Mouse (Mus musculus) C2C12 (cell line): ENCODE data around the gene Prdm10. TPM values are rescaled to one million over a fixed set of nuclear protein-coding genes. Genes with fewer than 3 reads are reported as not detected.

Source experiments
- H3K27me3 ChIP-seq: one replicate; pipeline ENCODE4 v1.6.1; 2011; ENCODE audit not compliant: control insufficient read depth, insufficient read depth, insufficient read length
- H3K36me3 ChIP-seq: one replicate; pipeline ENCODE4 v1.6.1; 2011; ENCODE audit not compliant: control insufficient read depth, insufficient read depth
- H3K4me3 ChIP-seq: one replicate; pipeline ENCODE4 v1.5.1; 2011; ENCODE audit warnings: mild to moderate bottlenecking, control low read depth; ENCODE audit not compliant: poor library complexity, insufficient read depth, severe bottlenecking
- H3K79me2 ChIP-seq: one replicate; pipeline ENCODE4 v1.6.1; 2011; ENCODE audit not compliant: control insufficient read depth, insufficient read depth
- H3K79me3 ChIP-seq: one replicate; pipeline ENCODE4 v1.6.1; 2011; ENCODE audit warnings: low read depth, control low read depth
- H3ac ChIP-seq: one replicate; pipeline ENCODE3; 2011; ENCODE audit warnings: low read depth; ENCODE audit not compliant: control insufficient read depth, insufficient read length
- CEBPB ChIP-seq: IDR thresholded peaks from one replicate; pipeline ENCODE4 v1.6.1; 2011; ENCODE audit warnings: low read depth, mild to moderate bottlenecking, control low read depth, moderate library complexity
- CTCF ChIP-seq: IDR thresholded peaks from one replicate; pipeline ENCODE4 v1.5.1; 2011; ENCODE audit not compliant: control insufficient read depth, insufficient read depth, insufficient read length
- FOSL1 ChIP-seq: IDR thresholded peaks from one replicate; pipeline ENCODE4 v1.8.0; 2011; ENCODE audit warnings: mild to moderate bottlenecking, low read length; ENCODE audit not compliant: poor library complexity, insufficient read depth, severe bottlenecking
- MAX ChIP-seq: IDR thresholded peaks from one replicate; pipeline ENCODE4 v1.6.1; 2011; ENCODE audit warnings: mild to moderate bottlenecking, control low read depth
- MYOD1 ChIP-seq: IDR thresholded peaks from one replicate; pipeline ENCODE4 v1.6.1; 2011; ENCODE audit warnings: low read depth; ENCODE audit not compliant: control insufficient read depth, insufficient read length
- MYOG ChIP-seq: IDR thresholded peaks from one replicate; pipeline ENCODE4 v1.6.1; 2011; ENCODE audit not compliant: control insufficient read depth, insufficient read length; ENCODE audit errors: extremely low read depth
- USF1 ChIP-seq: IDR thresholded peaks from one replicate; pipeline ENCODE4 v1.6.1; 2011; ENCODE audit warnings: low read depth, mild to moderate bottlenecking, control low read depth, moderate library complexity
- polyA plus RNA-seq: library from polyadenylated mRNA; unstranded; fragments of >200 nt; fragmentation: generic; extraction: Trizol; gene quantifications from one replicate; pipeline ENCODE4 v1.2.1, GENCODE M21; 2012; ENCODE audit warnings: missing spikeins

Prdm10 gene
- polyA plus RNA-seq, 1 experiment = 2.5 TPM

GRCm38 (mm10) chr9:31295311-31295710, 15.0 kb downstream of the Prdm10 start:
- no peaks in the 10 kb centered on the region for H3K36me3 ChIP-seq
- H3K79me3 ChIP-seq = peaks cover 9% of the 10 kb centered on the region
- no peak overlapping the region for H3ac ChIP-seq
- H3K79me2 ChIP-seq = peaks cover 24% of the 10 kb centered on the region
- H3K27me3 ChIP-seq = no peaks in the 10 kb centered on the region
- no peak overlapping the region for H3K4me3 ChIP-seq
- TF ChIP-seq USF1 (no peak), CEBPB (no peak), MYOD1 (no peak), MYOG (no peak), MAX (no peak), CTCF (no peak)

- Histone ChIP-seq H3K79me3 (peaks cover 11% of the 10 kb centered on the region), H3ac (no peak overlapping the region), H3K4me3 (no peak overlapping the region), H3K27me3 (no peaks in the 10 kb centered on the region), H3K79me2 (peaks cover 19% of the 10 kb centered on the region), H3K36me3 (no peaks in the 10 kb centered on the region)
- no peak for TF ChIP-seq MYOG
- TF ChIP-seq MYOD1 = no peak
- TF ChIP-seq MAX = no peak
- no peak for TF ChIP-seq FOSL1
Measured at GRCm38 (mm10) chr9:31296293-31296692, 16.0 kb downstream of the Prdm10 start.

- no peaks in the 10 kb centered on the region for H3K36me3 ChIP-seq
- TF ChIP-seq MYOD1 (no peak), MAX (no peak), CTCF (no peak), USF1 (no peak), MYOG (no peak), CEBPB (no peak), FOSL1 (no peak)
- H3K79me3 ChIP-seq = peaks cover 11% of the 10 kb centered on the region
- no peak overlapping the region for H3K4me3 ChIP-seq
- no peak overlapping the region for H3ac ChIP-seq
- peaks cover 19% of the 10 kb centered on the region for H3K79me2 ChIP-seq
- H3K27me3 ChIP-seq = no peaks in the 10 kb centered on the region
Measured at GRCm38 (mm10) chr9:31298751-31299150, 18.4 kb downstream of the Prdm10 start.

- Histone ChIP-seq H3K79me2 (peaks cover 19% of the 10 kb centered on the region), H3K36me3 (no peaks in the 10 kb centered on the region), H3K79me3 (peaks cover 10% of the 10 kb centered on the region), H3K27me3 (no peaks in the 10 kb centered on the region), H3ac (no peak overlapping the region), H3K4me3 (no peak overlapping the region)
- TF ChIP-seq CEBPB (no peak), MAX (no peak), FOSL1 (no peak)
Measured at GRCm38 (mm10) chr9:31300525-31300924, 20.2 kb downstream of the Prdm10 start.

- Histone ChIP-seq H3K79me2 (peaks cover 13% of the 10 kb centered on the region), H3K36me3 (no peaks in the 10 kb centered on the region), H3K4me3 (no peak overlapping the region), H3K79me3 (peaks cover 7% of the 10 kb centered on the region), H3ac (no peak overlapping the region), H3K27me3 (no peaks in the 10 kb centered on the region)
- TF ChIP-seq CTCF (no peak), CEBPB (no peak), MYOG (no peak), USF1 (no peak), FOSL1 (no peak), MYOD1 (no peak), MAX (no peak)
Measured at GRCm38 (mm10) chr9:31301107-31301506, 20.8 kb downstream of the Prdm10 start.

GRCm38 (mm10) chr9:31301526-31302311, 21.4 kb downstream of the Prdm10 start:
- Histone ChIP-seq H3K4me3 (no peak overlapping the region), H3K27me3 (no peaks in the 10 kb centered on the region), H3K79me3 (peaks cover 2% of the 10 kb centered on the region), H3K36me3 (no peaks in the 10 kb centered on the region), H3ac (no peak overlapping the region), H3K79me2 (peaks cover 7% of the 10 kb centered on the region)
- TF ChIP-seq CEBPB = no peak
- no peak for TF ChIP-seq MYOG
- TF ChIP-seq CTCF = no peak
- no peak for TF ChIP-seq MYOD1
- TF ChIP-seq MAX = no peak
- no peak for TF ChIP-seq USF1
- TF ChIP-seq FOSL1 = no peak
